Mouse (Mus musculus) C2C12 (cell line): Measurements from ENCODE around the gene Ska2. TPM values are rescaled to one million over a fixed set of nuclear protein-coding genes. Genes with fewer than 3 reads are reported as not detected.

ENCODE experiments used
- H3K27me3 ChIP-seq: one replicate; pipeline ENCODE4 v1.6.1; 2011; ENCODE audit not compliant: control insufficient read depth, insufficient read depth, insufficient read length
- H3K36me3 ChIP-seq: one replicate; pipeline ENCODE4 v1.6.1; 2011; ENCODE audit not compliant: control insufficient read depth, insufficient read depth
- H3K4me3 ChIP-seq: one replicate; pipeline ENCODE4 v1.5.1; 2011; ENCODE audit warnings: mild to moderate bottlenecking, control low read depth; ENCODE audit not compliant: poor library complexity, insufficient read depth, severe bottlenecking
- H3K79me2 ChIP-seq: one replicate; pipeline ENCODE4 v1.6.1; 2011; ENCODE audit not compliant: control insufficient read depth, insufficient read depth
- H3K79me3 ChIP-seq: one replicate; pipeline ENCODE4 v1.6.1; 2011; ENCODE audit warnings: low read depth, control low read depth
- H3ac ChIP-seq: one replicate; pipeline ENCODE3; 2011; ENCODE audit warnings: low read depth; ENCODE audit not compliant: control insufficient read depth, insufficient read length
- CEBPB ChIP-seq: IDR thresholded peaks from one replicate; pipeline ENCODE4 v1.6.1; 2011; ENCODE audit warnings: low read depth, mild to moderate bottlenecking, control low read depth, moderate library complexity
- CTCF ChIP-seq: IDR thresholded peaks from one replicate; pipeline ENCODE4 v1.5.1; 2011; ENCODE audit not compliant: control insufficient read depth, insufficient read depth, insufficient read length
- FOSL1 ChIP-seq: IDR thresholded peaks from one replicate; pipeline ENCODE4 v1.8.0; 2011; ENCODE audit warnings: mild to moderate bottlenecking, low read length; ENCODE audit not compliant: poor library complexity, insufficient read depth, severe bottlenecking
- MAX ChIP-seq: IDR thresholded peaks from one replicate; pipeline ENCODE4 v1.6.1; 2011; ENCODE audit warnings: mild to moderate bottlenecking, control low read depth
- MYOD1 ChIP-seq: IDR thresholded peaks from one replicate; pipeline ENCODE4 v1.6.1; 2011; ENCODE audit warnings: low read depth; ENCODE audit not compliant: control insufficient read depth, insufficient read length
- MYOG ChIP-seq: IDR thresholded peaks from one replicate; pipeline ENCODE4 v1.6.1; 2011; ENCODE audit not compliant: control insufficient read depth, insufficient read length; ENCODE audit errors: extremely low read depth
- USF1 ChIP-seq: IDR thresholded peaks from one replicate; pipeline ENCODE4 v1.6.1; 2011; ENCODE audit warnings: low read depth, mild to moderate bottlenecking, control low read depth, moderate library complexity
- long read RNA-seq, 2 experiments: library from polyadenylated mRNA; unstranded; transcript quantifications; one replicate each; pipeline ENCODE4 v2.0.0; 2019 to 2020
- polyA plus RNA-seq: library from polyadenylated mRNA; unstranded; fragments of >200 nt; fragmentation: generic; extraction: Trizol; gene quantifications from one replicate; pipeline ENCODE4 v1.2.1, GENCODE M21; 2012; ENCODE audit warnings: missing spikeins

Gene Ska2
- 15.1 TPM for polyA plus RNA-seq
- long read RNA-seq, experiment 1, transcript Ska2-201 (4 exons, 3,037 nt), result major isoform, 20 of 27 reads
- long read RNA-seq, experiment 1, partial matches to known transcripts, result 1 of 27 reads
- long read RNA-seq, experiment 1, other reads (novel, unspliced or antisense), result 4 of 27 reads
- long read RNA-seq, experiment 2, transcript Ska2-201 (4 exons, 3,037 nt), result major isoform, 47 of 59 reads
- long read RNA-seq, experiment 2, partial matches to known transcripts, result 3 of 59 reads
- long read RNA-seq, experiment 2, other reads (novel, unspliced or antisense), result 8 of 59 reads

DNA sequence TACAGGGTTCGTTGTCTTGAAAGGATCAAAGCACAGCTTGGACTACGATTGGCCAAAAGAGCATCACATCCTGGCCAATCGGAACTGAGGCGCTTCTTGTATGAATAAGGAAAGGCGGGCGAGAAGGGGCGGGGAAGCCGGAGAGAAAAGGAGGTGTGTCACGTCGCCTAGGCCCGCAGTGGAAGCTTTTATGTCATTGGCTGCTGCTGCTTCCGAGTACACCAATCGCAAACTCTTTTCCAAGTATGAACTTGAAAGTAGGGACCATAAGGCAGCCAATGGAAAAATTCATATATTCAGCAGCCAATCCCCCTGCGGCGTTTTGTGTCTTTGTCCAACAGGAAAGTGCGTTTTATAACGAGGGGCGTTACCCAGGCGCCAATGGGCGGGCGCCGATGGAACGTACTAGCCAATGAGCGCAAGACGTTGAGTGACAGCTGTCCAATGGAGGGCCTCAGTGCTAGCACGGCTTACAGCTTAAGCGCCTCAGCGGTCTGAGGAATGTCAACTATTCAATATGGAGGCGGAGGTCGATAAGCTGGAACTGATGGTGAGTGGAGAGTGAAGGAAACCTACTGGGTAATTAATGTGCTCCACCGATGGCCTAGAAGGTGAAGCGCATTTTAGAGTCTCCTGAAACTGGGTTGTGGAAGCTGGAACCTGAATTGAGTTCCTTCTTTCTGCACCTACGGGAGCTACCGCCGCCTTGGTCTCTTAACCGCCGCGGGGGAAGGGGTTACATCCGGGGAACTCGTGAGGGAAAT is at the start of gene Ska2:
TSS of gene Ska2 (plus strand) at position 480 of the 764 bp plus-strand sequence.
- H3K4me3 ChIP-seq, result peak within 1 kb of the TSS; percentile 90
- H3ac ChIP-seq, result peak within 1 kb of the TSS; percentile 95
- peaks cover 58% of the 10 kb centered on the region for H3K36me3 ChIP-seq
- peaks cover 72% of the 10 kb centered on the region for H3K79me3 ChIP-seq
- peaks cover 88% of the 10 kb centered on the region for H3K79me2 ChIP-seq
- H3K27me3 ChIP-seq, result no peaks in the 10 kb centered on the region
- TF ChIP-seq MAX (peak; percentile 21), MYOD1 (no peak)

DNA sequence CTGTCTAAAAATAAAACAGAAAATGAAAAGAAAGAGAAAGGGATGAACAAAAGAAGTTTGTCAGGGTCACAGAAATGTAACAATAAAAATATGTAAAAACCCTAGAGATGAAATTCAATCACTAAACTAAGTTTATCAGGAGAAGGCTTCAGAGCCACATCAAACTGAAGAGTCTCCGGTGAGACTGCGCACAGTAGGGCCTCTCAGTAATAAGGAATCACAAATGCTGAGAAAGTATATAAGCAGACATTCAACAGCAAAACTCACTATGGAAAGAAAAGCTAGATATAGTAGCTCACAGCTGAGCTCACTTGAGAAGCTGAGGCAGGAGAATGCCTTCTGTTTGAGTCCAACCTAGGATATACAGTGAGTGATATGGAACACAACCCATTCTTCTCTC is 48.6 kb upstream of the Ska2 start:
- H3ac ChIP-seq, result no peak overlapping the region
- H3K79me2 ChIP-seq, result no peaks in the 10 kb centered on the region
- no peak overlapping the region for H3K4me3 ChIP-seq
- peaks cover 14% of the 10 kb centered on the region for H3K36me3 ChIP-seq
- H3K27me3 ChIP-seq, result no peaks in the 10 kb centered on the region
- TF ChIP-seq MYOG, result no peak
- TF ChIP-seq FOSL1, result no peak
- no peak for TF ChIP-seq MAX
- no peak for TF ChIP-seq MYOD1
- no peak for TF ChIP-seq CTCF
- TF ChIP-seq USF1, result no peak
- TF ChIP-seq CEBPB, result no peak
- no peaks in the 10 kb centered on the region for H3K79me3 ChIP-seq

DNA sequence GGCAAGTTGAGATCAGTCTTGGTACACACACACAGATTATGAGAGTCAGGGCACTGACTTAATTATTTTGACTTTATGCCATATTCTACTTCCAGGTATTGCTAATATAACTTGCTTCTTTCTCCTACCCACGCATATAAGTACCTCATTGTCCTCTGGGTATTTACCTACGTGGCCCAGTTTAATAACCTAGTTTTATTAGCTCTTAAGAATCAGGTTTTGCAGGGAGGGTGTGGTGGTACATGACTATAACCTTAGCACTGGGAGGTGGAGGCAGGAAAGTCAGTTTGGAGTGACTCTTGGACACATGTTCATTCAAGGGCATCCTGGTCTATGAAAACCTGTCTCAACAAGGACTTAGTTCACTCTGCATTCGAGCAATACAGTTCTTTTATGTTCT is 46.9 kb upstream of the Ska2 start:
- TF ChIP-seq CTCF (no peak), CEBPB (no peak), USF1 (no peak), FOSL1 (no peak), MYOD1 (no peak), MAX (no peak), MYOG (no peak)
- Histone ChIP-seq H3K79me3 (no peaks in the 10 kb centered on the region), H3K4me3 (no peak overlapping the region), H3K79me2 (no peaks in the 10 kb centered on the region), H3K27me3 (no peaks in the 10 kb centered on the region), H3K36me3 (peaks cover 14% of the 10 kb centered on the region), H3ac (no peak overlapping the region)

DNA sequence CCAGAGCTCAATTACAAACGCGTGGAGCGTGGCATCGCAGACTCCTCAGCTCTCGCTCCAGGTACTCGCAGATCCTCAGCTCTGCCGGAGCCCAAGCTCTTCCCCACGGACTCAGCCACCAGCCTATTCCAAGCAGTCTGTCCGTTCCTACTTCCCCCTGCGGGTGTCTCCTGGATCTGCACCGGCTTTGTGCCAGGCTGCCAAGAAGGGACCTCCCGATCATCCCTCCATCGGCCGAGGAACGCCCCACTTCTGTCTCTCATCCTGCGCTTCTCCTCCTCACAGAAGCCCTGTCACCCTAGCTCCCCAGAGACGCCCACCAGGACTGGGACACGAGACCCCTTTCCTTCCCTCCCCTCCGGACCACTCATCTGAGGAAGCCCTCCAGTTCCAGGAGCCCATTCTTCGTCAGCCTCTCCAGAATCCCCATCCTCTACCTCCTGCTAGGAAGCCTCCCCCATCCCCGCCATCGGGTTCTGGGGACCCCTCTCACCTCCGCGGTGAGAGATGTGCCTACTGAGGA is 35.6 kb upstream of the Ska2 start:
- TF ChIP-seq FOSL1 (no peak), CTCF (peak; percentile 26), USF1 (no peak)
- Histone ChIP-seq H3K4me3 (peak overlapping the region; percentile 62), H3K36me3 (peaks cover 20% of the 10 kb centered on the region)

DNA sequence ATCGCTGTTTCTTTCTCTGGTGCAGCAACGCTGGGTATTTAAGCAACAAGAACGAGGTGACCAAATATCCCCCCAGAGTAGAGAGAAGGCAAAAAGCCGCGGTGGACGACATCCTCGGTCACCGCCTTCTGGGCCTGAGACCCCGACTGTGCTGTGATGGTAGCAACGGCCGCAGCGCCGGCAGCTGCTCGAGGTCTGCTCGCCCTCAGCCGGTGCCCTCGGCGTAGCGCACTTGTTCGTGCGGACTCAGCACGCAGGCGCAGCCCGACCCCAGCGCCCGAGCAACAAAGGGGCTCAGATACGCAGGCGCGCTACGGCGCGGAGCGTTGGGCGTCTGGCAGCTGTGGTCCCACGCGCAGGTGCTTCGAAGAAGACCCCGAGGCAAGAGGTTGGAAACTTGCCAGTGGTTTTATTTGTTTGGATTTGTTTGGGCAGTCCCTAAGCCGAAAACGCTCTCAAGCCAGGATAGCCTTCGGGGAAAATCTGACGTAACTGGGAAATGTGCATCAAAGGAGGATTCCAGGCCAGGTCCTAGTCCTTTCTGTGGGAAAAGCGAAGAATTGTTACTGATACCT is 35.1 kb upstream of the Ska2 start, which contains the start of gene Gdpd1:
TSS of gene Gdpd1 (minus strand) at position 197 of the 575 bp plus-strand sequence.
- TF ChIP-seq MYOD1, result peak; percentile 20
- TF ChIP-seq CEBPB, result no peak
- no peak for TF ChIP-seq FOSL1
- TF ChIP-seq CTCF, result peak; percentile 46
- peak; percentile 75 for TF ChIP-seq MAX
- no peak for TF ChIP-seq USF1
- no peak for TF ChIP-seq MYOG
- Histone ChIP-seq H3K79me2 (peaks cover 11% of the 10 kb centered on the region), H3K36me3 (peaks cover 25% of the 10 kb centered on the region), H3K4me3 (peak within 1 kb of the TSS; percentile 62), H3K27me3 (no peaks in the 10 kb centered on the region), H3K79me3 (no peaks in the 10 kb centered on the region), H3ac (peak within 1 kb of the TSS; percentile 81)

More for the DNA sequence above, 35.6 kb upstream of the Ska2 start:
- peaks cover 7% of the 10 kb centered on the region for H3K79me2 ChIP-seq
- H3ac ChIP-seq, result peak overlapping the region; percentile 81
- no peaks in the 10 kb centered on the region for H3K27me3 ChIP-seq
- no peaks in the 10 kb centered on the region for H3K79me3 ChIP-seq
